Mouse (Mus musculus) midbrain, embryonic 11.5 days (tissue): ENCODE data around the gene Mfsd6. TPM values are rescaled to one million over a fixed set of nuclear protein-coding genes. Genes with fewer than 3 reads are reported as not detected.

Experiments used
- ATAC-seq: fragments of 200-750 bp; cut with Nextera tagmentation; 2 replicates; pipeline ENCODE4 v1.8.0; 2017; ENCODE audit warnings: moderate TSS enrichment, moderate library complexity; ENCODE audit not compliant: low FRiP score
- DNase-seq: peaks from one replicate; pipeline ENCODE4 v3.0.0; 2015; ENCODE audit warnings: low spot score; ENCODE audit errors: missing footprints
- H3K27ac ChIP-seq: fragments of 300-500 bp; sonication (generic); 2 replicates; pipeline ENCODE4 v1.5.1; 2014; ENCODE audit warnings: low read depth, low read length
- H3K27me3 ChIP-seq: fragments of 300-500 bp; sonication (generic); 2 replicates; pipeline ENCODE4 v1.6.1; 2014; ENCODE audit warnings: mild to moderate bottlenecking, low read length, moderate library complexity, mixed read lengths; ENCODE audit not compliant: control insufficient read depth, insufficient read depth
- H3K36me3 ChIP-seq: fragments of 300-500 bp; sonication (generic); 2 replicates; pipeline ENCODE4 v1.6.1; 2014; ENCODE audit warnings: mild to moderate bottlenecking, low read length, moderate library complexity, mixed read lengths; ENCODE audit not compliant: control insufficient read depth, insufficient read depth
- H3K4me1 ChIP-seq: fragments of 300-500 bp; sonication (generic); 2 replicates; pipeline ENCODE4 v1.6.1; 2014; ENCODE audit warnings: low read length; ENCODE audit not compliant: control insufficient read depth, insufficient read depth
- H3K4me2 ChIP-seq: fragments of 300-500 bp; sonication (generic); 2 replicates; pipeline ENCODE4 v1.6.1; 2014; ENCODE audit warnings: mild to moderate bottlenecking, moderate library complexity
- H3K4me3 ChIP-seq: fragments of 300-500 bp; sonication (generic); 2 replicates; pipeline ENCODE4 v1.5.1; 2014; ENCODE audit warnings: low read depth, low read length
- H3K9ac ChIP-seq: fragments of 300-500 bp; sonication (generic); 2 replicates; pipeline ENCODE4 v1.6.1; 2014; ENCODE audit warnings: low read length
- H3K9me3 ChIP-seq: fragments of 300-500 bp; sonication (generic); 2 replicates; pipeline ENCODE4 v1.6.1; 2016; ENCODE audit warnings: low read length; ENCODE audit not compliant: control insufficient read depth
- WGBS: fragments of 180-500 bp; shearing (Covaris S2); extraction: QIAGEN DNeasy Blood & Tissue Kit; methylation state at CpG from one replicate; pipeline ENCODE4 v1.1.7; 2014; 5-methylcytosine and 5-hydroxymethylcytosine counted together
- polyA plus RNA-seq: library from polyadenylated mRNA; unstranded; fragments of >200 nt; fragmentation: Nextera tagmentation; extraction: Ambion mirVana; gene quantifications from 2 replicates; pipeline ENCODE4 v1.2.1, GENCODE M21; 2014

Gene Mfsd6
- polyA plus RNA-seq, 1 experiment from 2014 or later = 3.1 TPM

DNA sequence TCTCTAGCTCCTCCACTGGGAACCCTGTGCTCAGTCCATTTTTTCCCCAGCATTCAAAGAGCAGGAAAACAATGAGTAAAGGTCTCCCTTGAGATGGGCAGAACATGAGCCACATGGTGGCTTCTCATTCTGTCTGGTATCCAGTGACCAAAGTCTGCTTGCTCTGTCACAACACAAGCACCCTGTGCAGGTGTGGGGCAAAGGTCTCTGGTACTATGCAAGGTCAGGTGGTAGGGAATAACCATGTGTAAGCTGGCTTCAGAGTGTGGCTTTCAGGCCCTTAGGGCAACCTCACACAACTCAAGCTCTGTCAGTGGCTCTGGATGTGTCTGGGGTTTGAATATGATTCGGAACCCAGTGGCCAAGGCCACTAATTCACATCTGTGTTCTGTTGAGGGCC lies 22.7 kb upstream of the Mfsd6 start:
- no peaks in the 10 kb centered on the region for H3K27me3 ChIP-seq
- no peak overlapping the region for H3K9ac ChIP-seq
- no peak overlapping the region for H3K4me3 ChIP-seq
- H3K4me2 ChIP-seq = no peak overlapping the region
- DNase-seq = no peak
- no peaks in the 10 kb centered on the region for H3K36me3 ChIP-seq
- 100% methylated on average over 1 of the region's 1 CpGs for whole genome bisulfite sequencing
- no peaks in the 10 kb centered on the region for H3K9me3 ChIP-seq
- no peaks in the 10 kb centered on the region for H3K4me1 ChIP-seq
- no peak overlapping the region for H3K27ac ChIP-seq
- no peak for ATAC-seq

DNA sequence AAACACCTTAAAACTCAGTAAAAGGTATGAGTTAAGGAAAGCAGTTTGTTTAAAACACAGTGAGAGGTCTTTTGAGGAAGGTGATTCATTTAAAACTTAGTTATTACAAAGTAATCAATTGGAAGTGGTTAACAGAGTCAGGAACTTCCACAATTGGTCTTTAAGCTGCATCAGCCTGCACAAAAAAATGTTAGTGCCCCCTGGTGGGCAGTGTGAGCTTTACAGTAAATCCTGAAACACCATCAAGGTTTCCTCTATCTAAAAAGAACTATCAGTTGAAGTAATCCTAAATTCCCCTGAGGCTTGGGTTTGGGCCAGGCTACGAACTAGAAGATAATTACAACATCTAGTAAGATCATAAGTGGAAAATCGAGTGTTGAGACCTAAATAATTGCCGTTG lies 21.0 kb upstream of the Mfsd6 start:
- ATAC-seq = no peak

DNA sequence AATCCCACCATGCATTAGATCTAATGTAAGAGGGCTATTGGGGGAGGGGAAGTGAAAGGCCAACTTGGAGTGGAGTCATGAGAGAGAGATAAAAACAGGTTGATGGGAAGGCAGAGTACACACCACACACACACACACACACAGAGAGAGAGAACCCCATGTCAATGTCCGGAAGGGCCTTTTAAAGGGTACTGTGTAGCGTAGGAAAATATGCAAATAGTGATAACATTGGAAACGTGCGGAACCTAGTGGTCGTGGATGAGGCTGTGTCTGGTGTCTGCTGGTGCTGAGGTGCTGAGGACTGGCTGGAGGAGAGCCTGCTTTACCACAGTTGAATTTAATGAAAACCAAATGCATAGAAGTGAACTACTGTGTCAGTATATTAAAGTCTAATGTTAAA lies 15.3 kb upstream of the Mfsd6 start:
- Histone ChIP-seq H3K4me3 (no peak overlapping the region), H3K4me2 (no peak overlapping the region), H3K27me3 (no peaks in the 10 kb centered on the region), H3K9me3 (no peaks in the 10 kb centered on the region), H3K36me3 (no peaks in the 10 kb centered on the region), H3K27ac (no peak overlapping the region), H3K4me1 (no peaks in the 10 kb centered on the region), H3K9ac (no peak overlapping the region)
- no peak for ATAC-seq
- DNase-seq = peak; percentile 60
- 82% methylated on average over 5 of the region's 5 CpGs for WGBS

More for the DNA sequence above, 21.0 kb upstream of the Mfsd6 start:
- Histone ChIP-seq H3K36me3 (no peaks in the 10 kb centered on the region), H3K9ac (no peak overlapping the region), H3K27me3 (no peaks in the 10 kb centered on the region), H3K4me1 (no peaks in the 10 kb centered on the region), H3K27ac (no peak overlapping the region), H3K9me3 (no peaks in the 10 kb centered on the region), H3K4me3 (no peak overlapping the region), H3K4me2 (no peak overlapping the region)
- 22% methylated on average over 3 of the region's 3 CpGs for WGBS
- DNase-seq = peak; percentile 89

DNA sequence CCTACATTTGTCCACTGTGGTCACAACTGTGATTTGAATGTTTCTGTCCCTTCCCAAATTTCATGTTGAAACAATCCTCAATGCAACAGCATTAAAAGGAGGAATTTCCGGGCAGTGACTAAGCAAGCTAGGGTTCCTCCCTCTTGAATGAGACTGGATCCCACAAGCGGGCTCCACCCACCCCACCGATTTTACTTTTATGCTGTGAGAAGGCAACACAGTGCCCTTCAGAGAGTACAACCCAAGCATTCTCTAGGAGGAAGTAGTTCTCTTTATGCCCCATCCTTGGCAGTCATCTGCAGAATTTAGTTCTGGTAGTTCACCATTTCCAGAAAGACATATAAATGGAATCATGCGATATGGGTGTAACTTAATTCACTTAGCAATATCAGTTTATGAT lies 6.9 kb upstream of the Mfsd6 start:
- Histone ChIP-seq H3K9me3 (no peaks in the 10 kb centered on the region), H3K4me1 (no peaks in the 10 kb centered on the region), H3K9ac (no peak overlapping the region), H3K36me3 (no peaks in the 10 kb centered on the region), H3K27me3 (no peaks in the 10 kb centered on the region), H3K27ac (no peak overlapping the region), H3K4me3 (no peak overlapping the region), H3K4me2 (no peak overlapping the region)
- no peak for ATAC-seq
- WGBS = 81% methylated on average over 4 of the region's 4 CpGs
- no peak for DNase-seq

DNA sequence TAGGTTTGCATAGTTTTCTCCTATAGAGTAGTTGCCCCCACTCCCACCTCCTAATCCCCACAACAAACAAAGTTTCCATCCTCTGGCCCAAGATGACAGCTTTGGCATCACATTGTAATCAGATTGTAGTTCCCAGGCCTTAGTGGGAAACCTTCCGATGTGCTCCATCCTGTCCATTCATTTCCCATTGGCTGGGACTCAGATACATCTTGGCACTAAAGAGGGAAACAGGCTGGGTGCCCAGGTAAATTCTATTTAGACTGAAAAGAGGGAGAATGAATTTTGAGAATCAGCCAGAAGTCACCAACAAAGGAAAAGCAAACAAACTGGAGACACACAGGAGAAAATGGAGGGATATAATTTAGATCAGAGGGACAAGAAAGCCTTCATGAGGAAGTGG lies 3.0 kb upstream of the Mfsd6 start:
- Histone ChIP-seq H3K27me3 (peaks cover 8% of the 10 kb centered on the region; the same call in 1 of the 2 replicates), H3K4me1 (no peaks in the 10 kb centered on the region), H3K36me3 (no peaks in the 10 kb centered on the region), H3K27ac (no peak overlapping the region), H3K4me2 (no peak overlapping the region), H3K4me3 (no peak overlapping the region), H3K9ac (no peak overlapping the region), H3K9me3 (no peaks in the 10 kb centered on the region)
- no peak for ATAC-seq
- 83% methylated on average over 1 of the region's 1 CpGs for WGBS
- peak; percentile 31 for DNase-seq

DNA sequence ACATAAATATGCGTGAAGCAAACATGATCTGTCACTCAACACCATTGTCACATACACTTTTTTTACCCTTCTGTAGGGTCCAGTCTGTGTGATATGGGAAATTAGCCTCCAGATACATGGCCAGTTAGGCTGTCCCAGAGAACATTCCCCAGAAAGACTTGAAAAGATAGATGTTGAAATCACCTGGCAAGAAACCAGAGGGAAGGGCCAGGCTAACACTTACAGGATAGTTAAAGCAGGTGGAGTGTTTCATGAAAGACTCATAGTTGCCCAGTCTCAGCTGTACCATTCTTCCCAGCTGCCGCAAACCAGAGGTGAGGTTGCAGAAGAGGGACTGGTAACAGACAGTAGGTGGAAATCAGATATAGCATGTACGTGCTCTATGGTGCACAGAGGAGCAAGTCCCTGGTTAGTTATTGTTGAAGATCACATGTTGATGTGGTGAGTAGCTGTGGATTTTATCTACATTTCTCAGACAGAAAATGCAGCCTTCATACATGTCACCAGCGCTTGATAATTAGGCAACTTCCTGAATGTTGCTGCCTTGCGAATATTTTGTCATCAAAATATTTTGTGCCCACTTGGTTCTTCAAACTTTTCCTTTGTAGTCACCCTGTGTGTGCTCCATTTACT lies 1.7 kb upstream of the Mfsd6 start:
- H3K4me3 ChIP-seq = no peak overlapping the region
- H3K4me2 ChIP-seq = no peak overlapping the region
- H3K4me1 ChIP-seq = no peaks in the 10 kb centered on the region
- 91% methylated on average over 5 of the region's 5 CpGs for WGBS
- no peak for ATAC-seq
- no peak overlapping the region for H3K9ac ChIP-seq
- H3K27ac ChIP-seq = no peak overlapping the region
- H3K27me3 ChIP-seq = peaks cover 8% of the 10 kb centered on the region; the same call in 1 of the 2 replicates
- DNase-seq = peak; percentile 47
- H3K36me3 ChIP-seq = no peaks in the 10 kb centered on the region
- H3K9me3 ChIP-seq = no peaks in the 10 kb centered on the region

DNA sequence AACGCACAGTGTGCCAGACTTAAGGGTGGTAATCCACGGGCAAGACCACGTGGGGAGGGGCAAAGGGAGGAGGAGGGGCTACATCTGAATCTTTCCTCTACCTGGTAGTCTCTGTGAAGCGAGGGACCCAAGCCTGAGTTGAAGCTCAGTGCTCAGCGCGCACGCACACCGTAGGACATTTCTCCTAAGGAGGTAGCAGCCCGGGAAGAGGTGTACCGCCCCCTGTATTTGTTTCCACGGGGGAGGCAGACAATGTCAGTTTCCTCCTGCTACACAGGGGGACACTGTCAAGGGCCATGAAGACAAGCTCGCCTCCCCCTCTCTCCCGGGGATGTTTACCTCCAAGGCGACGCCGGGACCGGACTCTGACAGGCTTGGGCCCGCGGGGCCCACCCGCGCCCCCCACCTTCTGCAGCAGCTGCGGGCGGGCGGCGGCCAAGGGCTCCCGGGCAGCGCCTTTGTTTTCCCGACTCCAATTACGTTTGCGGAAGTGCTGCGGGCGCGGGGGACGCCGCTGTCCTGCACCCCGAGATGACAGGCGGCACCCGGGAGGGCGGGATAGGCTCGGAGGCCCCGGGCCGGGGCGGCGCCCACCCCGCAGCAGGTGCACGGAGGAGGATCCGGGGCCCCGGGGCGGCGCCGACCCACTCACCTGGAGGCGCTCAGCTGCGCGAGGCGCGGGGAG lies 749 bp downstream of the Mfsd6 start:
- H3K27ac ChIP-seq = peak overlapping the region; percentile 68
- peak; percentile 84 for ATAC-seq

DNA sequence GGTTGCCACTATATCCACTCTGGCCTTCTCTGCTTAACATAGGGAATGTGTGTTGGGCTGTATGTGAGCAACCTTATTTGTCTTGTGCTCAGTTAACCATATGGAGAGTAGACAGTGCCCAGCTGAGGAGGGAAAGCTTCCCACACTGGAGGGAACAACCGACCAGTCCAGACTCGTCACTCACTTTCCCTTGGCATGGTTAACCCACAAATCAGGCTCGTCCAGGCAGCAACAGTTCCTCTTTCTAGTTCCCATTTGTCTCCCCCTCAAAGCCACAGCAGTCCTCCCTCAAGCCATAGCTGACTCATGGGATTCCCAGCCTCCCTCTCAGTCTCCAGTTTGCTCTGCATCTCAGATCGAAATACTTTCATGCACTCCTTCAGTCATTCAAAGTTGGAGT lies 4.7 kb downstream of the Mfsd6 start:
- Histone ChIP-seq H3K27ac (no peak overlapping the region), H3K9ac (no peak overlapping the region), H3K4me2 (no peak overlapping the region), H3K36me3 (no peaks in the 10 kb centered on the region), H3K4me3 (no peak overlapping the region), H3K9me3 (no peaks in the 10 kb centered on the region), H3K4me1 (no peaks in the 10 kb centered on the region), H3K27me3 (peaks cover 2% of the 10 kb centered on the region; the same call in 1 of the 2 replicates)
- DNase-seq (peak; percentile 66), ATAC-seq (no peak)
- WGBS = 64% methylated on average over 4 of the region's 4 CpGs

More for the DNA sequence above, 749 bp downstream of the Mfsd6 start:
- H3K9ac ChIP-seq = peak overlapping the region; percentile 90
- H3K36me3 ChIP-seq = no peaks in the 10 kb centered on the region
- H3K9me3 ChIP-seq = no peaks in the 10 kb centered on the region
- peak overlapping the region; percentile 95 for H3K4me2 ChIP-seq
- WGBS = under 1% methylated on average over 44 of the region's 56 CpGs
- peak overlapping the region; percentile 91 for H3K4me3 ChIP-seq
- peaks cover 8% of the 10 kb centered on the region; the same call in 1 of the 2 replicates for H3K27me3 ChIP-seq
- DNase-seq = peak; percentile 94
- no peaks in the 10 kb centered on the region for H3K4me1 ChIP-seq

DNA sequence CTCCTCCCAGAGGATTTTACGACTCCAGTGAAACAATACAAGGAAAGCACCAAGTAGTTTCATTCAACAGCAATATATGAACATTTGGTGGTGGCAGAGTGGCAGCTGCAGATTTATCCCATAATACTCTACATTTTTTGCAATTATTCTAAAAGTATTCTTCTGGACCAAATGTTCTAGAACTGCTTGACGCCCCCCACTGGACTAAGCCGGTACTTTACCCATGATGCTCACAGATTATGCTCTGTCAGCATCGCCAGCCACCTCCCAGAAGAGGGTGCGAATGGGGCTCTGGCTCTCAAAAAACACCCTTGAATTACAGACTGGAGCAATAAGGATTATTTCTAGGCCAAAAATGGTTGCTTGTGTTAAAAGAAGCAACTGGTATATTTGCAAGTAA lies 8.2 kb downstream of the Mfsd6 start:
- Histone ChIP-seq H3K27me3 (no peaks in the 10 kb centered on the region), H3K4me2 (no peak overlapping the region), H3K9ac (no peak overlapping the region), H3K9me3 (no peaks in the 10 kb centered on the region), H3K27ac (no peak overlapping the region), H3K4me3 (no peak overlapping the region), H3K36me3 (no peaks in the 10 kb centered on the region), H3K4me1 (no peaks in the 10 kb centered on the region)
- DNase-seq (peak; percentile 85), ATAC-seq (no peak)
- WGBS = 69% methylated on average over 5 of the region's 5 CpGs
